Mouse (Mus musculus): ENCODE measurements around the gene Clip3. TPM values are rescaled to one million over a fixed set of nuclear protein-coding genes. Genes with fewer than 3 reads are reported as not detected.

The Clip3 gene
- polyA plus RNA-seq, 1 experiment from 2014 or later, result 39.7 TPM

GRCm38 (mm10) chr7:30315559-30316529, 24.3 kb downstream of the Clip3 start:
- H3K36me3 ChIP-seq, result peaks cover 59% of the 10 kb centered on the region
- no peak for ATAC-seq (ENCODE audit: insufficient number of reproducible peaks, insufficient read depth, low FRiP score, low TSS enrichment, low read depth)
- peak overlapping the region; percentile 66 for H3K4me2 ChIP-seq

DNA sequence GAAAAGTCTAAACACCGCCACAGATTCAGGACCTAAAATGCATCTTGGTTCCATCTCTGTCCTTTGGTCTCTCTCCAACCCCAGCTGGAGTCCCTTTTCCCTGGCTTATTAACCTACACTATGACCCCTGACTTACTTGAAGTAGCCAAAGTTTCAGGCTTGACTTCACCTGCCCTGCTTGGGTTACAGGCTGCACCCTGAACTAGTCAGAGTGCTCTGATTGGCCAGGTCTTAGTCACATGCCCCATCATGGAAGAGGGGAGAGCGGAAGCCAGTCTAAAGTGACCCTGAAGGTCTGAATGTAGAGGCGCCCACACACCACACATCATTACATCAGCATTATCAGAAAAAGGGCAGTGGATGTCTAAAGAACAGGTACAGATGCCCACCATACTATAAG, 26.6 kb downstream of the Clip3 start:
- Histone ChIP-seq H3K9ac (replicated peaks) (no peak overlapping the region), H3K4me2 (no peak overlapping the region), H3K9me3 (no peaks in the 10 kb centered on the region), H3K4me1 (replicated peaks) (peaks cover 40% of the 10 kb centered on the region), H3K4me3 (replicated peaks) (no peak overlapping the region), H3K27ac (no peak overlapping the region), H3K27me3 (no peaks in the 10 kb centered on the region), H3K36me3 (peaks cover 39% of the 10 kb centered on the region)
- WGBS, result 84% methylated on average over 3 of the region's 3 CpGs
- ATAC-seq (ENCODE audit: insufficient number of reproducible peaks, insufficient read depth, low FRiP score, low TSS enrichment, low read depth), result no peak

More at GRCm38 (mm10) chr7:30315559-30316529, 24.3 kb downstream of the Clip3 start:
- 74% methylated on average over 13 of the region's 13 CpGs for WGBS
- Histone ChIP-seq H3K9me3 (no peaks in the 10 kb centered on the region), H3K27ac (peak overlapping the region; percentile 87; the same call in 1 of the 2 replicates), H3K27me3 (no peaks in the 10 kb centered on the region), H3K9ac (replicated peaks) (peak overlapping the region; percentile 74), H3K4me1 (replicated peaks) (peaks cover 27% of the 10 kb centered on the region), H3K4me3 (replicated peaks) (peak overlapping the region; percentile 61)

DNA sequence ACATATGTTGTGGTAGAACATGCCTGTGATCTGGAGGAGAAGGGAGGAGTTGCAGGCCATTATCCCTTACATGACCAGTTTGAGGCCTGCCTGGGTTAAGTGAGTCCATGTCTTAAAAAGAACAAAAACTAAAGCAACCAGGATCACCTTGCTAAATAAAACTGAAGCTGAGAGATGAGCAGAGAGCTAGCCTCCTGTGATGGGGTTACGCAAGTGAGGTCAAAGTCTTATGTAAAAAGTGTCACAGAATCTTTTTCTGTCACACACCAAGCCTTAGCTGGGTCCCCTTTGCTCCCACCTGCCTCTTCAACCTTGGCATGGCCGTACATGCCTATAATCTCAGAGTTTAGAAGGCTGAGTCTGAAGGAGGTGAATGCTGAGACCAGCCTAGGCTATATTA, 29.4 kb downstream of the Clip3 start:
- WGBS, result 80% methylated on average over 2 of the region's 2 CpGs
- Histone ChIP-seq H3K27ac (no peak overlapping the region), H3K4me1 (replicated peaks) (peaks cover 17% of the 10 kb centered on the region), H3K36me3 (peaks cover 30% of the 10 kb centered on the region), H3K4me2 (peak overlapping the region; percentile 69), H3K9me3 (peaks cover 7% of the 10 kb centered on the region; the same call in 1 of the 2 replicates), H3K4me3 (replicated peaks) (peak overlapping the region; percentile 73), H3K9ac (replicated peaks) (0 out of 2 replicates have a peak overlapping the region, but pooled peaks have one; percentile 79), H3K27me3 (no peaks in the 10 kb centered on the region)
- ATAC-seq (ENCODE audit: insufficient number of reproducible peaks, insufficient read depth, low FRiP score, low TSS enrichment, low read depth), result no peak

DNA sequence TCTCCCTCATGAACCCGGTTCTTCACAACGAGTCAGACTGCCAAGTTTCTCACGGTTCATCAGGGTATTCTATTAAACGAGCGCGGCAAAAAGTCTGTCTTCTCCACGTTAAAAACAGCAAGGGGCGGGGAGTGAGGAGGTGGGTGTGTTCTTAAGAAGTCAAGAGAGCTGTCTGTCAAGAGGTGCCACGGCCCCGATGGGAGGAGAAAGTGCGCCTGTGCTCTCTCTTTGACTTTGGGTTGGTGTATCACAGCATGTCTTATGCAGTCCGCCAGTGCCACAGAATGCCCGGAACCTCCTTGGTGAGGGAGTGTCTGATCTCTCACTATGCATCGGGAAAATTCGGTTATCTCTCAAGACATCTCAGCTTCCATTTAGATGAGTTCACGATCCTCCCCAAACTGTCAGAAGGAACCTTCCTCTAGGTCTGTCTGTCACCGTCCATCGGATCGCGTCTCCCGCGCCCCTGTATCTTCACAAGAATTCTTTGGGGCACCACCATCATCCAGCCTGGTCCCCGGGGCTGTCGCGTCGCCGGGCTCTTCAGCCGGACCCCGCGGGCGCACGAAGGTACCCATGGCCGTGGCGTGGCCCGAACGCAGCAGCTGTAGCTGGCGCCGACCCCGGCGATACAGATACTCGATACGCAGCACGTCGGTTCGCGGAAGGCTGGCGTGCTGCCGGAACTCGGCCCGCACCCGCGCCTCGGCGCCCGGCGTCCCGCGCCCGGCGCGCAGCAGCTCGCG, 30.2 kb downstream of the Clip3 start, which contains the start of gene E130208F15Rik:
TSS of gene E130208F15Rik (plus strand) at position 202 of the 746 bp plus-strand sequence.
- WGBS, result under 1% methylated on average over 63 of the region's 63 CpGs
- H3K4me3 ChIP-seq (replicated peaks), result peak within 1 kb of the TSS; percentile 73
- peaks cover 7% of the 10 kb centered on the region; the same call in 1 of the 2 replicates for H3K9me3 ChIP-seq
- ATAC-seq (ENCODE audit: insufficient number of reproducible peaks, insufficient read depth, low FRiP score, low TSS enrichment, low read depth), result peak; percentile 74
- no peaks in the 10 kb centered on the region for H3K27me3 ChIP-seq
- peak within 1 kb of the TSS; percentile 69 for H3K4me2 ChIP-seq
- H3K4me1 ChIP-seq (replicated peaks), result peaks cover 14% of the 10 kb centered on the region
- peak within 1 kb of the TSS; percentile 79 for H3K9ac ChIP-seq (replicated peaks)
- H3K36me3 ChIP-seq, result peaks cover 26% of the 10 kb centered on the region
- peak within 1 kb of the TSS; percentile 84 for H3K27ac ChIP-seq

DNA sequence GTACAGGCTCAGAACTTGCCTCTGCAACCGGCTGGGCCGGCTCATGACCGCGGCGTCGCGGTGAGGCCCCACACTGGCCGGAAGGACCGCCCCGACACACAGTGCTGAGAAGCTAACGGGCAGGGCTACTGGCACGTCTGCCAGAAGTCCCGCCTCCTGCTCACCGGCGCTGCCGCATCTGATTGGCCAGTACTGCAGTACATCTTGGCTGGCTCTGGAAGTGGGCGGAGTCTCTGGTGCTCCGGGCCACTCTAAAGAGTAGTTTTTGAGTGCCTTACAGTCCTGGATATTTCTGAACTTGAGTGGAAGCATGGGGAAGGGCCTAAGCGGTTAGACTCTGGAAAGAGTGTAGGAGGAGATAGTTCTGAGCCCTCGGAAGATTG, 30.7 kb downstream of the Clip3 start:
- Histone ChIP-seq H3K27me3 (no peaks in the 10 kb centered on the region), H3K36me3 (peaks cover 20% of the 10 kb centered on the region), H3K9me3 (peaks cover 7% of the 10 kb centered on the region; the same call in 1 of the 2 replicates), H3K9ac (replicated peaks) (peak overlapping the region; percentile 79), H3K4me2 (peak overlapping the region; percentile 69), H3K4me3 (replicated peaks) (peak overlapping the region; percentile 73), H3K27ac (peak overlapping the region; percentile 84), H3K4me1 (replicated peaks) (peaks cover 14% of the 10 kb centered on the region)
- under 1% methylated on average over 20 of the region's 20 CpGs for WGBS
- ATAC-seq (ENCODE audit: insufficient number of reproducible peaks, insufficient read depth, low FRiP score, low TSS enrichment, low read depth), result peak; percentile 98

- Histone ChIP-seq H3K9me3 (peaks cover 7% of the 10 kb centered on the region; the same call in 1 of the 2 replicates), H3K27me3 (no peaks in the 10 kb centered on the region), H3K4me1 (replicated peaks) (peaks cover 14% of the 10 kb centered on the region), H3K27ac (peak overlapping the region; percentile 84), H3K36me3 (peaks cover 17% of the 10 kb centered on the region), H3K4me3 (replicated peaks) (peak overlapping the region; percentile 73), H3K9ac (replicated peaks) (no peak overlapping the region; the same call in 1 of the 2 replicates), H3K4me2 (peak overlapping the region; percentile 69)
- WGBS, result 46% methylated on average over 6 of the region's 6 CpGs
- no peak for ATAC-seq (ENCODE audit: insufficient number of reproducible peaks, insufficient read depth, low FRiP score, low TSS enrichment, low read depth)
These were observed 31.3 kb downstream of the Clip3 start for GRCm38 (mm10) chr7:30322865-30323264.

GRCm38 (mm10) chr7:30323795-30324194, 32.3 kb downstream of the Clip3 start, which contains the start of gene Sdhaf1:
Gene Sdhaf1, minus strand, starts transcription at chr7:30323895.
- H3K36me3 ChIP-seq, result peaks cover 7% of the 10 kb centered on the region
- WGBS, result 77% methylated on average over 3 of the region's 3 CpGs
- peaks cover 14% of the 10 kb centered on the region for H3K4me1 ChIP-seq (replicated peaks)
- H3K9me3 ChIP-seq, result peaks cover 7% of the 10 kb centered on the region; the same call in 1 of the 2 replicates
- peak within 1 kb of the TSS; percentile 84 for H3K27ac ChIP-seq
- no peak for ATAC-seq (ENCODE audit: insufficient number of reproducible peaks, insufficient read depth, low FRiP score, low TSS enrichment, low read depth)
- no peaks in the 10 kb centered on the region for H3K27me3 ChIP-seq
- H3K4me2 ChIP-seq, result peak within 1 kb of the TSS; percentile 69
- H3K9ac ChIP-seq (replicated peaks), result no peak within 1 kb of the TSS; the same call in 1 of the 2 replicates
- H3K4me3 ChIP-seq (replicated peaks), result peak within 1 kb of the TSS; percentile 73

DNA sequence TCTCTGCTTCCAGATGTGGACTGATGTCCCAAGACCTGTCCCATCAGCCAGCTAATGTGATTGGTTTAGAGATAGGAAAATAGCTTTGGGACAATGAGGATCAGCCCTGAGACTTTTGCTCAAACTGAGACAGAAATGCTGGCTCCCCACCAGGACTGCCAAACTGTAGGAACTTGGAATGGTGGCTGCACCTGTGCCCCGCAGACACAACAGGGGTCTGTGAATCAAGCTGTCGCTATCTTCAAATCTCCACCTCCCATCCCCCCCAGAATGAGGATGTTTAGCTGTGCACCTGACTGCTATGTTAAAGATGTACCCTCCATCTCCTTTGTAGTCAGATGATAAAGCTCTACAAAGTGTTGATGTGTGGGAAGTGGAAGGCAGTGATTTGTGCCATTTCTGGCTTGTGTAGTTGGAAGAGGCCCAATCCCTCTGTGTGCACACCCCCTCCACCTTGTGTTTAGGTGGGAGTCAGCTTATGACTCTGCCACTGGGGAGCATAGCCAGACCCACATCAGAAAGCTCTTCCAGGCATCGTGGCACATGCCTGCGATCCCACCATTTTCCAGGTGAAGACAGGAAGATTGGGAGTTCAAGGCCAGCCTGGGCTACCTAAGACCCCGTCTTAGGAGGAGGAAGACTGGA, 32.9 kb downstream of the Clip3 start:
- H3K36me3 ChIP-seq, result peaks cover 1% of the 10 kb centered on the region; the same call in 1 of the 2 replicates
- H3K9ac ChIP-seq (replicated peaks), result no peak overlapping the region
- no peak overlapping the region for H3K4me2 ChIP-seq
- H3K4me1 ChIP-seq (replicated peaks), result peaks cover 14% of the 10 kb centered on the region
- H3K27me3 ChIP-seq, result no peaks in the 10 kb centered on the region
- peaks cover 7% of the 10 kb centered on the region; the same call in 1 of the 2 replicates for H3K9me3 ChIP-seq
- ATAC-seq (ENCODE audit: insufficient number of reproducible peaks, insufficient read depth, low FRiP score, low TSS enrichment, low read depth), result no peak
- no peak overlapping the region for H3K4me3 ChIP-seq (replicated peaks)
- no peak overlapping the region for H3K27ac ChIP-seq
- 83% methylated on average over 5 of the region's 5 CpGs for WGBS

DNA sequence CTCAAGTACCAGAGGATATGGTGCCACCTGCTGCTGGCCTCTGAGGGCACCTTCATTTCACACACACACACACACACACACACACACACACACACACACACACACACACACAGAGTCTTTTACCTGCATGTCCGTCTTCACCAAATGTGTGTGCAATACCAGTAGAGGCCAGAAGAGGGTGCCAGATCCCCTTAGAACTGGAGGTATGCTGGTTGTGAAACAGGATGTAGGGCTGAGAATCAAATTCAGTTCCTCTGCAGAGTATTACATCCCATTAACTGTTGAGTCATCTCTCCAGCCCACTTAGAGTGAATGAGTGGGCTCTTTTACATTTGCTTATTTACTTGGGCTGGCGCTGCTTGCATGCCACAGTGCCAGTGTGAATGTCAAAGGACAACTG, 33.8 kb downstream of the Clip3 start:
- Histone ChIP-seq H3K9ac (replicated peaks) (no peak overlapping the region), H3K27ac (no peak overlapping the region), H3K9me3 (peaks cover 7% of the 10 kb centered on the region; the same call in 1 of the 2 replicates), H3K4me1 (replicated peaks) (peaks cover 14% of the 10 kb centered on the region), H3K4me3 (replicated peaks) (no peak overlapping the region), H3K36me3 (no peaks in the 10 kb centered on the region), H3K27me3 (no peaks in the 10 kb centered on the region), H3K4me2 (no peak overlapping the region)
- no peak for ATAC-seq (ENCODE audit: insufficient number of reproducible peaks, insufficient read depth, low FRiP score, low TSS enrichment, low read depth)
- 41% methylated on average over 2 of the region's 2 CpGs for WGBS

GRCm38 (mm10) chr7:30326427-30326826, 34.9 kb downstream of the Clip3 start:
- Histone ChIP-seq H3K27ac (no peak overlapping the region), H3K4me3 (replicated peaks) (no peak overlapping the region), H3K27me3 (no peaks in the 10 kb centered on the region), H3K36me3 (no peaks in the 10 kb centered on the region), H3K9ac (replicated peaks) (no peak overlapping the region), H3K4me1 (replicated peaks) (peaks cover 8% of the 10 kb centered on the region), H3K4me2 (no peak overlapping the region), H3K9me3 (peaks cover 7% of the 10 kb centered on the region; the same call in 1 of the 2 replicates)
- no peak for ATAC-seq (ENCODE audit: insufficient number of reproducible peaks, insufficient read depth, low FRiP score, low TSS enrichment, low read depth)
